Mouse (Mus musculus) hindbrain, embryonic 13.5 days (tissue): ENCODE measurements at regions not wholly inside any gene's neighbourhood (a gene's known extent, or its start where the extent isn't known, plus 50 kb on each side); places are given as distances from the start of the nearest gene placed in this dataset.

Experiments used
- ATAC-seq: fragments of 200-750 bp; cut with Nextera tagmentation; 2 replicates; pipeline ENCODE4 v1.8.0; 2017; ENCODE audit warnings: moderate TSS enrichment; ENCODE audit not compliant: low FRiP score
- H3K27ac ChIP-seq: fragments of 300-500 bp; sonication (generic); 2 replicates; pipeline ENCODE4 v1.5.1; 2015; ENCODE audit warnings: inconsistent platforms, mild to moderate bottlenecking, moderate library complexity
- H3K27me3 ChIP-seq: fragments of 300-500 bp; sonication (generic); 2 replicates; pipeline ENCODE4 v1.6.1; 2015; ENCODE audit warnings: mild to moderate bottlenecking, inconsistent platforms
- H3K36me3 ChIP-seq: fragments of 300-500 bp; sonication (generic); 2 replicates; pipeline ENCODE4 v1.6.1; 2015; ENCODE audit warnings: mild to moderate bottlenecking, inconsistent platforms
- H3K4me1 ChIP-seq: fragments of 300-500 bp; sonication (generic); replicated peaks from 2 replicates; pipeline ENCODE4 v1.6.1; 2015; ENCODE audit warnings: inconsistent platforms
- H3K4me2 ChIP-seq: fragments of 300-500 bp; sonication (generic); 2 replicates; pipeline ENCODE4 v1.6.1; 2015; ENCODE audit warnings: inconsistent platforms, mild to moderate bottlenecking, moderate library complexity
- H3K4me3 ChIP-seq: fragments of 300-500 bp; sonication (generic); 2 replicates; pipeline ENCODE4 v1.5.1; 2015; ENCODE audit warnings: mild to moderate bottlenecking, inconsistent platforms
- H3K9ac ChIP-seq: fragments of 300-500 bp; sonication (generic); 2 replicates; pipeline ENCODE4 v1.6.1; 2015; ENCODE audit warnings: mild to moderate bottlenecking, inconsistent platforms
- H3K9me3 ChIP-seq: fragments of 300-500 bp; sonication (generic); 2 replicates; pipeline ENCODE4 v1.6.1; 2016; ENCODE audit warnings: inconsistent platforms
- WGBS: fragments of 180-500 bp; shearing (Covaris S2); methylation state at CpG from one replicate; pipeline ENCODE4 v1.1.7; 2015; 5-methylcytosine and 5-hydroxymethylcytosine counted together

GRCm38 (mm10) chr1:89301151-89301550 lies 153.5 kb upstream of the Agap1 start:
- Histone ChIP-seq H3K27me3 (no peaks in the 10 kb centered on the region), H3K36me3 (no peaks in the 10 kb centered on the region), H3K4me3 (no peak overlapping the region), H3K27ac (no peak overlapping the region), H3K4me1 (peaks cover 15% of the 10 kb centered on the region), H3K9ac (no peak overlapping the region), H3K9me3 (no peaks in the 10 kb centered on the region), H3K4me2 (no peak overlapping the region)
- 90% methylated on average over 6 of the region's 6 CpGs for WGBS
- ATAC-seq = no peak

DNA sequence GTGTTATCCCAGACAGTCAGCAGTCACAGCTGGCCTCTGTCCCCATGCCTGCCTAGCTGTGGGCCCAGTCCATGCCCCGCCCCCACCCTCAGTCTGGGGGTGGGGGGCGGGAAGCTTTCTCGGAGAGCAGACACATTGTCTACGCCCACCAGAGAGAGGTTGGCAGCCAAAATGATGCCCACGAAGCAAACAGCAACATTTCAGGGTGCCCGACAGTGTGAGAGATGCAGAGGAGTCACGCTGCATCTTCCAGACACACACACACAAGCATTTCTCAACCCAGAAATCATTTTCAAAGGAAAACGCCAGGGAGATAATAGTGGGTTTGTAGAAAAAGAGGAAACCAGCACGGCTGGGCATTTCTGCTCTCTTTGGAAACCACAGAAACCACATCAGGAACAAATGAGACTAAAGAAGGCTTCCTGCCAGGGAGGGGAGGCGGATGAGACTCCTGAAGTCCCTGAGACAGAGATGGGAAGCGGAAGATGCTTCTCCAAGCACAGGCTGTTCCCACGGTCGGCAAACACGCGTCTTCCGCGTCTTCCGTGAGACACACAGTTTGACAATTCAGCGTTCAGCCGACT lies 152.1 kb upstream of the Agap1 start:
- H3K36me3 ChIP-seq = no peaks in the 10 kb centered on the region
- H3K9ac ChIP-seq = 0 out of 2 replicates have a peak overlapping the region, but pooled peaks have one; percentile 13
- WGBS = 58% methylated on average over 20 of the region's 20 CpGs
- no peak overlapping the region for H3K4me3 ChIP-seq
- peak overlapping the region; percentile 30 for H3K4me2 ChIP-seq
- peak overlapping the region; percentile 74 for H3K27ac ChIP-seq
- H3K27me3 ChIP-seq = no peaks in the 10 kb centered on the region
- H3K4me1 ChIP-seq = peaks cover 15% of the 10 kb centered on the region
- ATAC-seq = peak; percentile 43; the same call in 1 of the 2 replicates
- H3K9me3 ChIP-seq = no peaks in the 10 kb centered on the region

- no peak for ATAC-seq
- 81% methylated on average over 7 of the region's 7 CpGs for whole genome bisulfite sequencing
- Histone ChIP-seq H3K27ac (no peak overlapping the region), H3K27me3 (no peaks in the 10 kb centered on the region), H3K4me3 (no peak overlapping the region), H3K36me3 (no peaks in the 10 kb centered on the region), H3K4me2 (no peak overlapping the region), H3K9ac (no peak overlapping the region), H3K4me1 (peaks cover 21% of the 10 kb centered on the region), H3K9me3 (no peaks in the 10 kb centered on the region)
Observed at GRCm38 (mm10) chr1:89305171-89305570, 149.4 kb upstream of the Agap1 start.

- 46% methylated on average over 13 of the region's 13 CpGs for WGBS
- Histone ChIP-seq H3K9me3 (no peaks in the 10 kb centered on the region), H3K36me3 (no peaks in the 10 kb centered on the region), H3K4me1 (peaks cover 10% of the 10 kb centered on the region), H3K27ac (peak overlapping the region; percentile 55), H3K4me2 (peak overlapping the region; percentile 35), H3K9ac (peak overlapping the region; percentile 30; the same call in 1 of the 2 replicates), H3K27me3 (no peaks in the 10 kb centered on the region), H3K4me3 (no peak overlapping the region)
- ATAC-seq = no peak
Observed at GRCm38 (mm10) chr1:89308788-89309187, 145.8 kb upstream of the Agap1 start.

DNA sequence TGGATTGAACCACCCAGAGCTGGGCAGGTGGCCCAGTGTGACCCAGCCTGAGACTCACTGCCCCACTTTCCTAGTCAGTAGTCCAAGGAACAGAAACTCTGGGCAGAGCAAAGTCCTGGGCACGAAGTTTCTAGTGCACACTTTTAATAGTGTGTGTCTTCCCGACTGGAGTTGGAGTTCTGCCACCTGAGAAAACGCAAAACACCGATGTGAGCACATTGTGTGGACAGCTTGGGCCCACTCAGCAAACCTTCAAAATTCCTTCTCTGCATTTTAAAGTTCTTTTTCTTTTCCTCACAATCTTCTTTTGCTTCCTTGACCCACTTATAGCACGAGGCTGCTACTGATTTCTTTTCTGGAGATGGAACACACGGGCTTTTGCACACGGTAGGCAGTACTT lies 141.5 kb upstream of the Agap1 start:
- Histone ChIP-seq H3K9ac (no peak overlapping the region), H3K4me3 (no peak overlapping the region), H3K27me3 (no peaks in the 10 kb centered on the region), H3K4me1 (peaks cover 10% of the 10 kb centered on the region), H3K9me3 (no peaks in the 10 kb centered on the region), H3K4me2 (no peak overlapping the region), H3K27ac (no peak overlapping the region), H3K36me3 (no peaks in the 10 kb centered on the region)
- WGBS = 91% methylated on average over 7 of the region's 7 CpGs
- no peak for ATAC-seq

GRCm38 (mm10) chr1:89317897-89318296 lies 136.7 kb upstream of the Agap1 start:
- Histone ChIP-seq H3K36me3 (no peaks in the 10 kb centered on the region), H3K9me3 (no peaks in the 10 kb centered on the region), H3K9ac (no peak overlapping the region), H3K4me1 (no peaks in the 10 kb centered on the region), H3K4me3 (no peak overlapping the region), H3K4me2 (no peak overlapping the region), H3K27ac (no peak overlapping the region), H3K27me3 (no peaks in the 10 kb centered on the region)
- ATAC-seq = no peak
- 90% methylated on average over 4 of the region's 4 CpGs for WGBS

- Histone ChIP-seq H3K36me3 (no peaks in the 10 kb centered on the region), H3K27me3 (no peaks in the 10 kb centered on the region), H3K9me3 (no peaks in the 10 kb centered on the region), H3K4me2 (no peak overlapping the region), H3K27ac (no peak overlapping the region), H3K9ac (no peak overlapping the region), H3K4me3 (no peak overlapping the region), H3K4me1 (no peaks in the 10 kb centered on the region)
- 82% methylated on average over 4 of the region's 4 CpGs for WGBS
- ATAC-seq = no peak
Observed at GRCm38 (mm10) chr1:89318663-89319062, 135.9 kb upstream of the Agap1 start.

DNA sequence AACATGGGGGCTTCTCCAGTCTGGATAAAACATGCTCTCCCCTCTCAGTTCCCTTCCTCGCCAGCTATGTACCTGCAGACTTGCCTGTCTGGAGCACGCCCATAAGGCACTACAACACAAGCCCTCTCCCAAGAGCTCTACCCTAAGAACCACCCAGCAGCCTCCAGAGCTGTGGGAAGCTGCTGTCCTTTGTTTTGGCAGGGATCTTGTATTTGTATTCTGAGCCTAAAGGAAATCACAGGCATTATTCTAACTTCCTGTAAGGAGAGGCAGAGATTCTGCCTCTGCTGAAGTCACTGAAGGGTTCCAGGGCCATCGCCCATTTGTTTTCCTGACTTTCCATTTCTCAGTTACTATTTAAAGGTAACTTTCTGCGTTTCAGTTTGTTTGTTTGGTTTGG lies 132.0 kb upstream of the Agap1 start:
- Histone ChIP-seq H3K4me1 (no peaks in the 10 kb centered on the region), H3K9me3 (no peaks in the 10 kb centered on the region), H3K27me3 (no peaks in the 10 kb centered on the region), H3K9ac (no peak overlapping the region), H3K4me2 (no peak overlapping the region), H3K4me3 (no peak overlapping the region), H3K27ac (no peak overlapping the region), H3K36me3 (no peaks in the 10 kb centered on the region)
- ATAC-seq = no peak
- WGBS = 70% methylated on average over 4 of the region's 4 CpGs

DNA sequence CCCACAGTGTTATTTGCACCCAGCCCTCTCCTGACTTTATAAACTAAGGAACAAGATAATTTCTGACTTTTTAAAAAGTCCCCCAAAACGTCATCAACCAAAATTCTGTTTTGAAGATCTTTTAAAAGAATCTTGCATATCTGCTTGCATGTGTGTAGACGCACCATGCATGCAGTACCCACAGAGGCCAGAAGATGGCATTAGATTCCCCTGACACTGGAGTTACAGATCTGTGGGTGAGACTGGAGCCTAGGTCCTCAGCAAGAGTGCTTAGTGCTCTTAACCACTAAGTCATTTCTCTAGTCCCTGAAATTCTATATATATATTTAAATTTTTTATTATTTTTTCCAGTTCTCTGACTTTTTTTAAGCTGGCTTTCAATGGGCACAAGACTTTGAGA lies 131.5 kb upstream of the Agap1 start:
- Histone ChIP-seq H3K9ac (no peak overlapping the region), H3K4me1 (no peaks in the 10 kb centered on the region), H3K4me2 (no peak overlapping the region), H3K4me3 (no peak overlapping the region), H3K27me3 (no peaks in the 10 kb centered on the region), H3K36me3 (no peaks in the 10 kb centered on the region), H3K27ac (no peak overlapping the region), H3K9me3 (no peaks in the 10 kb centered on the region)
- 45% methylated on average over 2 of the region's 2 CpGs for WGBS
- ATAC-seq = no peak

DNA sequence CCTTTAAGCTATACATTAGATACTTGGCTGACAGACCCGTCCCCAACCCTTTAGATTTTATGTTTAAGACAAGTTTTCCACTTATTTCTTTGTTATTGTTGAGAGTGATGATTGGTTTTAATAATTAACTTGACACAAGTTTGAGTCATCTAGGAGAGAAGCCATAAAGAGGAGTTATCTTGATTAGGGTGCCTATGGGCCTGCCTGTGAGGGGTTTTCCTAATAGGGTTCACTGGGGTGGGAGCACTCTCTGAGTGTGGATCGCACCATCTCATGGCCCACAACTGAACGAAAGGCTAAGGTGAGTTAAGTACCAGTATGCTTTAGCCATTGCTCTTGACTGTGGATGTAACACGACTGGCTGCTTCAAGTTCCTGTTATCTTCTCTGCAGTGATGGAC lies 123.3 kb upstream of the Agap1 start:
- no peak for ATAC-seq
- no peak overlapping the region for H3K9ac ChIP-seq
- no peak overlapping the region for H3K4me2 ChIP-seq
- no peak overlapping the region for H3K27ac ChIP-seq
- H3K4me1 ChIP-seq = no peaks in the 10 kb centered on the region
- H3K9me3 ChIP-seq = no peaks in the 10 kb centered on the region
- H3K36me3 ChIP-seq = no peaks in the 10 kb centered on the region
- no peak overlapping the region for H3K4me3 ChIP-seq
- no peaks in the 10 kb centered on the region for H3K27me3 ChIP-seq
- 93% methylated on average over 4 of the region's 4 CpGs for WGBS

- Histone ChIP-seq H3K27me3 (no peaks in the 10 kb centered on the region), H3K9ac (no peak overlapping the region), H3K4me3 (no peak overlapping the region), H3K4me2 (no peak overlapping the region), H3K36me3 (no peaks in the 10 kb centered on the region), H3K4me1 (no peaks in the 10 kb centered on the region), H3K9me3 (no peaks in the 10 kb centered on the region), H3K27ac (no peak overlapping the region)
- 63% methylated on average over 7 of the region's 7 CpGs for WGBS
- ATAC-seq = no peak
Observed at GRCm38 (mm10) chr1:89332676-89333075, 121.9 kb upstream of the Agap1 start.

- H3K27me3 ChIP-seq = no peaks in the 10 kb centered on the region
- no peak overlapping the region for H3K4me3 ChIP-seq
- 75% methylated on average over 5 of the region's 5 CpGs for WGBS
- no peaks in the 10 kb centered on the region for H3K36me3 ChIP-seq
- H3K27ac ChIP-seq = no peak overlapping the region
- peaks cover 9% of the 10 kb centered on the region for H3K4me1 ChIP-seq
- ATAC-seq = no peak
- no peaks in the 10 kb centered on the region for H3K9me3 ChIP-seq
- H3K4me2 ChIP-seq = no peak overlapping the region
- H3K9ac ChIP-seq = no peak overlapping the region
Observed at GRCm38 (mm10) chr1:89337861-89338260, 116.7 kb upstream of the Agap1 start.

DNA sequence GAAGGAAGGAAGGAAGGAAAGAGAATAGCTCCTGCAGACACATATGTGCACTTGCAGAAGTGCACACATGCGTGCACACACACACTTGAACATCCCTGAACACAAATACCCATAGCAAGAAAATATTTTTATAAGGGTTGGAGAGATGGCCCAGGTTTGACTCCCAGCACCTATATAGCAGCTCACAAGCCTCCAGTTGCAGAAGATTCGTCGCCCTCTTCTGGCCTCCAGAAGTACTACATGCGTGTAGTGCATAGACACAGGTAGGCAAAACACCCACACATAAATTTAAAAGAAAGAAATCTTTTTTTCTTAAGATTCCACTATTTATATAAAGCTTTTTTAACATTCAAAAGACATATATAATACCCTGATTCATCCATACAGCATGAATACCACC lies 111.8 kb upstream of the Agap1 start:
- 39% methylated on average over 4 of the region's 4 CpGs for WGBS
- Histone ChIP-seq H3K4me1 (peaks cover 9% of the 10 kb centered on the region), H3K9me3 (no peaks in the 10 kb centered on the region), H3K27me3 (no peaks in the 10 kb centered on the region), H3K27ac (no peak overlapping the region), H3K36me3 (no peaks in the 10 kb centered on the region), H3K9ac (no peak overlapping the region), H3K4me3 (no peak overlapping the region), H3K4me2 (no peak overlapping the region)
- ATAC-seq = no peak
